In genomic region chr8:92129241-92130015, GRCm38 (mm10) we compare ENCODE assay signal across 10 mouse cellular contexts.
DNase-seq lines count a peak whose midpoint lies in the region; ATAC-seq lines count a peak whose summit lies in the region.
"Had no signal": no experiment of that assay in that cellular context is flagged by ENCODE, and none has a peak within 500 bp of the region (broad histone marks: within the 10 kb centered on the region; RNA-seq: fewer than 3 reads in every experiment).

No protein-coding gene starts in this region.

- no peaks in the 10 kb centered on the region for H3K9me3 ChIP-seq in hindbrain, embryonic 14.5 days (ENCODE audit: control insufficient read depth, low read length)
- H3K9me3 ChIP-seq in hindbrain, embryonic 11.5 days (ENCODE audit: control insufficient read depth, low read length) = no peaks in the 10 kb centered on the region
- H3K9me3 ChIP-seq in lung, embryonic 16.5 days (ENCODE audit: control insufficient read depth, low read length) = no peaks in the 10 kb centered on the region
- H3K9me3 ChIP-seq: limb, embryonic 15.5 days had no signal

- peak; percentile 76 for ATAC-seq in hindbrain, embryonic 14.5 days (ENCODE audit: low FRiP score)
- ATAC-seq in hindbrain, embryonic 11.5 days (ENCODE audit: low FRiP score) = no peak
- peak; percentile 60 for ATAC-seq in lung, embryonic 16.5 days (ENCODE audit: low read depth)
- ATAC-seq in megakaryocyte, adult 5-6 weeks (ENCODE audit: poor library complexity, severe bottlenecking) = no peak
- ATAC-seq: forebrain, embryonic 16.5 days had no signal

- peaks cover 13% of the 10 kb centered on the region; the same call in 1 of the 2 replicates for H3K4me1 ChIP-seq in hindbrain, embryonic 14.5 days (replicated peaks; ENCODE audit: control insufficient read depth, insufficient read depth, low read length)
- no peaks in the 10 kb centered on the region; the same call in 1 of the 2 replicates for H3K4me1 ChIP-seq in hindbrain, embryonic 11.5 days (replicated peaks; ENCODE audit: control insufficient read depth, insufficient read depth, low read length)
- peaks cover 11% of the 10 kb centered on the region for H3K4me1 ChIP-seq in lung, embryonic 16.5 days (replicated peaks; ENCODE audit: control insufficient read depth, insufficient read depth, low read length)

- H3K27ac ChIP-seq in hindbrain, embryonic 14.5 days = no peak overlapping the region
- H3K27ac ChIP-seq in hindbrain, embryonic 11.5 days (ENCODE audit: low read depth, low read length) = no peak overlapping the region
- no peak overlapping the region for H3K27ac ChIP-seq in lung, embryonic 16.5 days (ENCODE audit: low read length)
- H3K27ac ChIP-seq: limb, embryonic 15.5 days had no signal

- H3K4me3 ChIP-seq in hindbrain, embryonic 14.5 days (replicated peaks; ENCODE audit: low read length) = no peak overlapping the region
- no peak overlapping the region for H3K4me3 ChIP-seq in hindbrain, embryonic 11.5 days (ENCODE audit: low read depth, low read length)
- H3K4me3 ChIP-seq in lung, embryonic 16.5 days (ENCODE audit: low read length) = no peak overlapping the region
- H3K4me3 ChIP-seq: limb, embryonic 15.5 days had no signal

- 0 out of 2 replicates have a peak, but pooled peaks cover 11% of the 10 kb centered on the region for H3K27me3 ChIP-seq in hindbrain, embryonic 14.5 days (ENCODE audit: control insufficient read depth, insufficient read depth, low read length)
- no peaks in the 10 kb centered on the region for H3K27me3 ChIP-seq in hindbrain, embryonic 11.5 days (ENCODE audit: control insufficient read depth, insufficient read depth, low read length)
- H3K27me3 ChIP-seq in lung, embryonic 16.5 days (ENCODE audit: control insufficient read depth, insufficient read depth, low read depth, low read length) = no peaks in the 10 kb centered on the region

- no peak overlapping the region for H3K4me2 ChIP-seq in hindbrain, embryonic 14.5 days (replicated peaks)
- no peak overlapping the region for H3K4me2 ChIP-seq in hindbrain, embryonic 11.5 days (replicated peaks; ENCODE audit: low read depth, low read length)
- no peak overlapping the region for H3K4me2 ChIP-seq in lung, embryonic 16.5 days (ENCODE audit: low read depth, low read length)
- H3K4me2 ChIP-seq: limb, embryonic 15.5 days had no signal

- no peaks in the 10 kb centered on the region for H3K36me3 ChIP-seq in hindbrain, embryonic 14.5 days (replicated peaks; ENCODE audit: control insufficient read depth, insufficient read depth)
- no peaks in the 10 kb centered on the region for H3K36me3 ChIP-seq in hindbrain, embryonic 11.5 days (ENCODE audit: control insufficient read depth, insufficient read depth, low read length)
- no peaks in the 10 kb centered on the region for H3K36me3 ChIP-seq in lung, embryonic 16.5 days (ENCODE audit: control insufficient read depth, insufficient read depth, low read length)
- H3K36me3 ChIP-seq: limb, embryonic 15.5 days had no signal

- 45% methylated on average over 6 of the region's 6 CpGs for WGBS in hindbrain, embryonic 14.5 days
- 59% methylated on average over 6 of the region's 6 CpGs for WGBS in hindbrain, embryonic 11.5 days
- WGBS in lung, embryonic 16.5 days = 34% methylated on average over 6 of the region's 6 CpGs

- H3K9ac ChIP-seq in hindbrain, embryonic 14.5 days = no peak overlapping the region
- H3K9ac ChIP-seq in hindbrain, embryonic 11.5 days (ENCODE audit: low read depth, low read length) = no peak overlapping the region
- H3K9ac ChIP-seq in lung, embryonic 16.5 days (ENCODE audit: low read length) = no peak overlapping the region
- H3K9ac ChIP-seq: limb, embryonic 15.5 days had no signal

- peak; percentile 42 for DNase-seq in hindbrain, embryonic 14.5 days (ENCODE audit: low spot score)
- no peak for DNase-seq in hindbrain, embryonic 11.5 days (ENCODE audit: low spot score)
- peak; percentile 93 for DNase-seq in Muller cell, postnatal 12 days (ENCODE audit: inconsistent ontology term)
- DNase-seq in cerebellum, adult 9-11 months = peak; percentile 26
- no peak for DNase-seq in thymus, postnatal 10 days (ENCODE audit: low spot score in 2 of 2)
- no peak for DNase-seq in urinary bladder, postnatal 10 days (ENCODE audit: low spot score)

Comparison
In these comparisons a context has a peak if more than half of its experiments do, and no peak if none do; other contexts are left out.
1. ATAC-seq: peak in hindbrain, embryonic 14.5 days (single experiment) and lung, embryonic 16.5 days (single experiment); none in hindbrain, embryonic 11.5 days (single experiment) and megakaryocyte, adult 5-6 weeks (single experiment).
2. DNase-seq: peak in hindbrain, embryonic 14.5 days (single experiment), Muller cell, postnatal 12 days (single experiment) and cerebellum, adult 9-11 months (single experiment); none in hindbrain, embryonic 11.5 days (single experiment), thymus, postnatal 10 days (0 of 2) and urinary bladder, postnatal 10 days (single experiment).